Mouse (Mus musculus) thymus, adult 2 months (tissue): ENCODE data around the gene Hsd3b6.
"Not testable (repeated sequence)": the region's sequence is repeated elsewhere in the genome, so short reads cannot be mapped to it uniquely, and the experiment has no call there.

Source experiments
- CTCF ChIP-seq: fragments of 200-500 bp; IDR thresholded peaks from 2 replicates; pipeline ENCODE4 v1.5.1; 2012; ENCODE audit warnings: mild to moderate bottlenecking, control low read depth, low read length, moderate library complexity, borderline replicate concordance; ENCODE audit not compliant: control insufficient read depth, poor library complexity, insufficient read depth; ENCODE audit errors: extremely low read depth
- POLR2A ChIP-seq: fragments of 200-500 bp; IDR thresholded peaks from 2 replicates; pipeline ENCODE4 v1.6.1; 2012; ENCODE audit warnings: mild to moderate bottlenecking, low read length, control low read depth, moderate library complexity; ENCODE audit not compliant: control insufficient read depth, poor library complexity, insufficient read depth; ENCODE audit errors: extremely low read depth

- TF ChIP-seq CTCF, POLR2A: not testable (repeated sequence)
Observed at GRCm38 (mm10) chr3:98812653-98813052, 1.6 kb downstream of the Hsd3b6 start.
